Mouse (Mus musculus): ENCODE results near the gene Dnah2.

The Dnah2 gene

DNA sequence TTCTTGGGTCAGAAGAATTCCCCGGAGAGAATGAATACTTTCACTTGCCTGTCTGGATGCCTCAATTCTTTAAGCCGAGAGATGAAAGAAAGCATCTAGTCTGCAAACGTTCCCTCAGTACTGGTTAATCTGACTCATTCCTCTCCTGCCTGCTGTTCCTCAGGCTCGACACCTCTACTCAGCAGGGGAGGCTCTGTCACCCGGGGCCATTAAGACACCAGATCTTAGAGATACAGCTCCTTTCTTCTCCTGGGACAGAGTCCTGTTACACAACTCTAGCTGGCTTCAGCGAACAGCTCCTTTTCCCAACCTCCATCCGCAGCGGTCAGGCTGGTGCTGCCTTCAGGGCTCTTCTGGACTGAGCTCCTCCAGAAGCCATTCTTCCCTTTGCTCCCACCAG lies 77.4 kb downstream of the Dnah2 start:
- peak in 1 of 2 experiments; percentile 1 for DNase-seq (ENCODE audit: low spot score in 2 of 2)

DNA sequence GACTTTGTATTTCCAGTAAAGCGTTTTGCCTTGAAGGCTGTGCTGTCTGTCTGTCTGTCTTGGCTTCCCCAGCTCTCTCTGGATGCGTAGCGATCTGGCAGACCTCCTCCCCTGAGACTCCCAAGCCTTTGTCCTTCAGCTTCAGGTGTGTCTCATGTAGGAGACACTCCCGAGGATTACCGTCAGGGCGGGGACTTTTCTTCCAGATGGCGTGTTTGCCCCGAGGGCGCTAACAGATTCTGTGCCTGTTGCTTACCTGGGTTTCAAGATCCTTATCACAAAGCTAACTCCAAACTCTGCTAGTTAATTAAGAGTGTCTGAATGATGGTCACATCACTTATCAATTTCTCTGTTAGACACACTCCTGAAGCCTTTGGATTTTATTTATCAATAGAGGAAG lies 79.6 kb downstream of the Dnah2 start:
- no peak for DNase-seq (ENCODE audit: low spot score in 2 of 2)

DNA sequence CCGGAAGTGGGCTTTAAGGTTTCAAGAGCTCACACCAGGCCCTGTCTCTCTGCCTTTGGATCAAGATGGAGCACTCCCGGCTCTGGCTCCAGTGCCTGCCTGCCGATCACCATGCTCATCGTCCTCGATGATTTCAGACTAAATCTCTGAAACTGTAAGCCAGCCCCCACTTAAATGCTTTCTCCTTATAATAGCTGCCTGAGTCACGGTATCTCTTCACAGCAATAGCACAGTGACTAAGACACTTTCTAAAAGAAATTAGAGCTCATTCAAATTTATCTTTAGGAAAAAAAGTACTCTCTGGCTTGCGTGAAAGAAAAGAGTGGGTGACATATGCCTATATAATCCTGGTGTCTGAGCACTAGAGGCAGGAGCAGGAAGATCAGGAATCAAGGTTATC lies 84.9 kb downstream of the Dnah2 start:
- DNase-seq (ENCODE audit: low spot score in 2 of 2), result no peak

DNA sequence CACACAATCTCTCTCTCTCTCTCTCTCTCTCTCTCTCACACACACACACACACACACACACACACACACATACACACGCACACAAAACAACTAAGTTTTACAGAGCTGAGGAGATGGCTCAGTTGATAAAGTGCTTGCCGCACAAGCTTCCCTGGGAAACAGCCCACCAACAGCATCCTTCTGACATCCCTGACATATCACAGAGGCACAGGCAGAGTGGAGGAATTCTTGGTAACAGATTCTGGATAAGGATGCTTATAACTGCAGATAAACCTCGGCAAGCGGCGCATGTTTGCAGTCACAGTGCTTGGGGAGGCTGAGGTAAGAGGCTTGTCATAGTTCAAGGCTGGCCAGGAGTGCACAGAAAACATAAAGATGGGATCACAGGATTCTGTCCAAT lies 87.3 kb downstream of the Dnah2 start:
- no peak for DNase-seq (ENCODE audit: low spot score in 2 of 2)

DNA sequence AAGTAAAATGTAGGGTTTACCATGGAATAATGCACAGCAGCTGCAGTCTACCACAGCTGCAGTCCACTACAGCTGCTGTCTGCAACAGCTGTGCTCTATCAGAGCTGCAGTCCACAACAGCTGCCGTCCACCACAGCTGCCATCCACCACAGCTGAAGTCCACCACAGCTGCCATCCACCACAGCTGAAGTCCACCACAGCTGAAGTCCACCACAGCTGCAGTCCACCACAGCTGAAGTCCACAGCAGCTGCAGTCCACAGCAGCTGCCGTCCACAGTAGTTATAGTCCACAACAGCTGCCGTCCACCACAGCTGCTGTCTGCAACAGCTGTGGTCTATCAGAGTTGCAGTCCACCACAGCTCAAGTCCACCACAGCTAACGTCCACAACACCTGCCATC lies 89.0 kb downstream of the Dnah2 start:
- no peak for DNase-seq (ENCODE audit: low spot score in 2 of 2)

DNA sequence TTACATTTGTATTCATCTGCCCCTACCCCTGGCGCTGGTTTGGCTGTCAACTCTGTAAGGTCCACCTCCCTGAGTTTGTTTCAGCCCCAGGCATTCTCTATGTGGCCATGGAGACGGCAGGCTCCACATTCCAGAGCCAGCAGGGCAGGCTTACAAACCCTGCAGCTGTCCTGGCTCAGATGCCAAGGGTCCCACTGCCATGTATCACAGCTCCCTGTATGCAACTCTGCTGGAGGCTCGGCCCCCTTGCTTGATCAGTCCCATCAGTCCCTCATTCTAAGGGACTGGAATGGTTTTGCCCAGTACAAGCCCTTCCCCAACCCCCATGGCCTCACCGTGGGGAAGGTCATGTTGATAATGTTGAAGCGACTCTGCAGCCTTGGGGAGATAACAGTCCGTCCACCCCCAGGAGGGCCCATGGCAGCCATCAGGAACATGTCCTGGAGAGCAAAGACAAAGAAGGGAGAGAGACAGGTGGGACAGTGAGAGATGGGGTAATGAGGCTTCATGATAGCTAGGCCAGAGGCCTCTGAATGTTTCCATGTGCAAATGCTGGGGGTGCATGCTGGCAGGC lies 91.8 kb downstream of the Dnah2 start:
- DNase-seq (ENCODE audit: low spot score in 2 of 2), result no peak

DNA sequence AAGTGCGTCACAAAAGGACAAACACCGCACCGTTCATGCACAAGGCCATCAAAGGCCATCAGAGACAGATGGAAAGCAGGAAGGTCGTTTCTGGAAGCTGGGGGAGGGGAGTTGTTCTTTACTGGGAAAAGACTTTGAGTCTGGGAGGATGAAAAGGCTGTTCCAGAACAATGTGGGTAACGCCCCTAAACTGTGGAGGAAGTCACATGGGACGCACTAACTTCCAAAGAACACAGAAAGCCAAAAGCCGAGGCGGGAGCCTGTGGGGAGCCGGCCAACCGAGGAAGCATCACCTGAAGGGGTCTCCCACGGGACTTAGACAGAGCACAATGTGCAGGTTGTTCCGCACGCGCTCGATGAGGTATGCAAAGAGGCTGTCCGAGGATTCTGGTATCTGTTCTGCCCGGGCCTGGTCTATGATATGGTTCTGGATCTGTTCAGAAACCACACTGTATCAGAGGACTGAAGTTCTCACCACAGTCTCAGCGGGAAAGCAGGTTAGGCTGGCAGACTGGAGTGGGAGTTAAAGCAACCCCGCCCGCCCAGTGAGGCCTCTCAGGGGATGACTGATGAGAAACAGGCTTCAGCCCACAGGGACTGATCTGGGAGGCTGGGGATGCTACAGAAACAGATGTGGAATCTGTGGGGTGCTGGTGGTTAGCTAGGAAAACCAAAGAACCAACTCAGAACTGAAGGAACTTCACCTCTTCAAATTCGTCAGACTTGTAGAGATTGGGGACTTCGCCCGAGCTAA lies 96.6 kb downstream of the Dnah2 start:
- DNase-seq (ENCODE audit: low spot score in 2 of 2), result no peak

DNA sequence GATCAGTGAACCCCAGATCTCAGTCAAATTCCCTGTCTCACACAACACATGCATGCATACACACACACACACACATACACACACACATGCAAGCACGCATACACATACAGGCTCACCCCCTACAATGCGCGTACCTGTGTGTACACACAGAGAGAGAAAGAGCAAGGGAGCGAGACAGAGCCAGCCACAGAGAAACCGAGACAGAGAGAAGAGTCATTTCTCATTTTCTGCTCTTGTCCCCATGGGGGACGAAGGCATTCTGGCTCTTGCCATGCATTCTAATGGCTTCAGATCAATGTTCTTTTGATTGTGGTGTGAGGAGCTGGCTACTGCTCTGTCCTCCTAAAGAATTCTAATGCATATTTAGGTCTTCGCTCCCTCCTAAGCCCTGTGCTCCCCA lies 101.6 kb downstream of the Dnah2 start:
- DNase-seq (ENCODE audit: low spot score in 2 of 2), result no peak

DNA sequence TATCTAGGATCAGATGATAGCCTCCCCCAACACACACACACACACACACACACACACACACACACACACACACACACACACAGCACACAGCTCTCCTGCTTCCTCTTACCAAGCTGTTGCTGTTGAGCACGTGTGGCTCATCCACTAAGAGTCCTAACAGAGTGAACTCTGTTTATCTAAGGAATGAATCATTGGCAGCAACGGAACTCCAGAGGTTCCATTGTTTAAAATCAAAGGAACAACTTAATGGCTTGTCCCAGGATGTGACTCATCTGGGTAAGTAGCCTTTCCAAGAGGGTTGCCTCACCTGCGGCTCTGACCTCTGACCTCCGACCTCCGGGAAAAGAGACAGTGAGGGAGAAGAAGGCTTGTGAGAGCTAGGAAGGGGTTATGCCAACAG lies 105.6 kb downstream of the Dnah2 start:
- DNase-seq (ENCODE audit: low spot score in 2 of 2), result no peak

DNA sequence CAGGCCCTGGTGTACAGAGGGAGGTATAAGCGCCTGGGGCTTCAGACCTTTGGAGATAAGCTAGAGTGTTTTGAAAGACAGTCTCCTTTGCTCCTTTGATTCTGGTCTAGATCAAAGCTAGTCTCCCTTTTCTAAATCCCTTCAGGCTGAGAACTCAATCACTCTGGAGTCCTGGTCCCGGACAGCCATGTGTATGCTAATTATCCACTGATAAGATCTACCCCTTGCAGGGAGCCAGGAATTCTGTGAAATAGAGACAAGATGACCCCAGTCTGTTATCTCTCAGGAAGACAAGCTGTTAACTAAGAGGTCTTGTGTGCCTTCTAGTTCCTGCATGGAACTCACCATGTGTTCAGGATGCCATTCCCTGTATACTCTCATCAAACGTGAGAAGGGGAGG lies 111.6 kb downstream of the Dnah2 start:
- no peak for DNase-seq (ENCODE audit: low spot score in 2 of 2)

DNA sequence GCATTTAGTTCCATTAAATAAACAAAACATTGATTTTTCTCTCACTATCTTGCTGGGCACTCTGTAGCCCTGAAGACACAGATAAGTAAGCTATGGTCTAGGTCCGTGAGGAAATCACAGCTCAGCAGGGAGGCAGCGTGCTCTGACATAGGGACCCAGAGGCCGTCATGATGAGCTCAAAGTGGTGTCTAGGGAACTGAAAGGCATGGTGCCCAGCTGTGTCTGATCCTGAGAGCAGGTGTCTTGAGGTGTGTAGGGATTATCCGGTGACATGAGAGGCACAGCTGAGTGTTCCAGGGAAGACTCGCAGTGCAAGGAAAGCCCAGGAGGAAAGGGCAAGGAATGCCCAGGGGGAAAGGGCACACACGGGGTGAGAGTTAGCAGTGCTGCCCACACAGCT lies 115.7 kb downstream of the Dnah2 start:
- DNase-seq (ENCODE audit: low spot score in 2 of 2), result no peak

DNA sequence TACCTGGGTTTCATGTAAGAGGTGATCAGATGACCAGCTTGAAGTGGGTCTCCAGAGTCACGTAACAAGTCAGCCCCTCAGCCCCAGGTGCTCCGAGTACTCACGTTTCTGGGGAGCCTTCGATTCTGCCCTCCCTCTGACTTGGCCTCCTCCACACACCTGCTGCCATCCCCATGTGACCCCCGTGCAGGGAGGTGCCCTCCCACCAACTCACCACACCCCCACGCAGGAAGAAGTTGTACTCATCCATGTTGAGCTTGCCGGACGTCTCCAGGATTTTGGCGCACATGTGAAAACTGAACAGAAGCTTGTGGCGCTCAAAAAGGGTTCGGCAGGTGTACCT lies 116.3 kb downstream of the Dnah2 start:
- DNase-seq (ENCODE audit: low spot score in 2 of 2), result no peak

DNA sequence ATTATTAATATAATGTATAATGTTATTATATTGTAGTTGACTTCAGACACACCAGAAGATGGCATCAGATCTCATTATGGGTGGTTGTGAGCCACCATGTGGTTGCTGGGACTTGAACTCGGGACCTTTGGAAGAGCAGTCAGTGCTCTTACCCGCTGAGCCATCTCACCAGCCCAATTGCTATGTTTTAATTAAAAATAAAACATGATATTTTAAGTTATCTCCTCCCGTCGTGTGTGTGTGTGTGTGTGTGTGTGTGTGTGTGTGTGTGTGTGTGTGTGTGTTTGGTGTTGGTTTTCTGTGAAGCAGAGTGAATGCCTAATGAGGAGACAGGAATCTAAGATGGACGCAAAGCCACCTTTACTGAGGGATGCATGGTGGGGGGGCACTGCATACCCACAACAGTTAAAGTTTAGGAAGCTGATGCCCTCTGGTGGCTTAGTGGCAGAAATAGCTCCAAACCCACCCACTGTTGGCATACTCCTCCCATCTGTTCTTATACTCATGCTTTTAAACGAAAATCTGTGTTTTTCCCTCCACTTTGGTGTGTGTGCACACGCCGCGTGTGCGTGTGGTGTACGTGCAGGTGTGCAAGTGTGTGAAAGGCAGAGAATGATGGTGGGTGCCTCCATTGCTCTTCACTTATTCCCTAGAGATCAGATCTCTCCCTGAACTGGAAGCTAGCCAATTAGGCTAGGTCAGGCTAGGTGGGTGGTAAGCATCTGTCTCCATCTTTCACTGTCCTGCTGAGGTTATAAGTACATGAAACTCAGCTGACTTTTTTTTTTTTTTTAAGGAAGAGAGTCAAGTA lies 116.9 kb downstream of the Dnah2 start:
- DNase-seq (ENCODE audit: low spot score in 2 of 2), result peak in 1 of 2 experiments; percentile 43

DNA sequence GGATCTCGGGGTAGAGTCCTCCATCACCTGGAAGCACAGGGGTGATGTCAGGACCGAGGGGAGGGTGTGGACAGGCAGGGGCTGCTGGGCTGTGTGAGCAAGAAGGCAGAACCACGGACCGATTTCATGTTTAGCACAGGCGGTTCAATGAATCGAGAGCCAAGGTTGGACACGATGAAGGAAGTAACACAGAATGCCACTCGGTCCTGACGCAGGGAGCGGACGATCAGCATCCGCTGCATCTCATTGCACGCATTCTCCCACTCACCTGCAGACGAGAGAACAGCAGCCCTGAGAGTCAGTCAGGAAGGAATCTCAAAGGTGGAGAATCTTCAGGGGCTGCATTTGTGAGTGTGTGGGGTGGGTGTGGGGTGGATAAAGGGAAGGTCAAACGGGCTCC lies 118.3 kb downstream of the Dnah2 start:
- DNase-seq (ENCODE audit: low spot score in 2 of 2), result no peak

DNA sequence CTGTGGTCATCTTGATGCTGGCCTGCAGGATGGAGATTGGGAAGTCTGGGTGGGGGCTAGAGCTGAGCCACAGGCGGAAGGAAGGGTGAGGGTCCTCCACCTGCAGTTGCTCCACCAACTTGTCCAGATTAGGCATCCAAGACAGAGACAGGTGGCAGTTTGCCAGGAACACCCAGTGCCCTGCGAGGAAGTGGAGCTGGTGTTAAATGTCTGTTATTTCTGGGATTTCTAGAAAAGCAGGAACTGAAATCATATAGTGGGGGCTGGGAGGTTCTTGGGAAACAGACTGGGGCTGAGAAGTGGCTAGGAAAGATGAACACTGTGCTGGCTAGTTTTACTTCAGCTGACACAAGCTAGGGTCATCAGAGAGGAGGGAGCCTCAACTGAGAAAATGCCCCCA lies 119.6 kb downstream of the Dnah2 start:
- DNase-seq (ENCODE audit: low spot score in 2 of 2), result no peak

DNA sequence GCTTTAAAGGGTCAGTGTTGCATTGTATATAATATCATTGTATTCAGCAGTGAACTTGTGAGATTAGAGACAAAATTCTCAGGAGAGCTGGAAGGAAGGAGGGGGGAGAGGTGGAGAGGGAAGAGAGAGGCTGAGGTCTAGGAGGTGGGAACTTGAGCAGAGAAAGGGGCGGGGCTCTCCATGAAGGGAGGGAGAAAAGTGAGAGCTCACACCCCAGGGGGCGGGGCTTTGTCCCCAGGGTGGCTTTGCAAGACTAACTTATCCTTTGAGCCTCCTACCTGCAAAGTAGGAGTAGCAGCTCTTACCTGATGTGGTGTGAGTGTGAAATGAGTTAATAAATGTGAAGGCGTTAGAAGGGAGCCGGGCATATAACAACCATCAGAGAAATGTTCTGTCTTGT lies 120.2 kb downstream of the Dnah2 start:
- DNase-seq (ENCODE audit: low spot score in 2 of 2), result no peak

DNA sequence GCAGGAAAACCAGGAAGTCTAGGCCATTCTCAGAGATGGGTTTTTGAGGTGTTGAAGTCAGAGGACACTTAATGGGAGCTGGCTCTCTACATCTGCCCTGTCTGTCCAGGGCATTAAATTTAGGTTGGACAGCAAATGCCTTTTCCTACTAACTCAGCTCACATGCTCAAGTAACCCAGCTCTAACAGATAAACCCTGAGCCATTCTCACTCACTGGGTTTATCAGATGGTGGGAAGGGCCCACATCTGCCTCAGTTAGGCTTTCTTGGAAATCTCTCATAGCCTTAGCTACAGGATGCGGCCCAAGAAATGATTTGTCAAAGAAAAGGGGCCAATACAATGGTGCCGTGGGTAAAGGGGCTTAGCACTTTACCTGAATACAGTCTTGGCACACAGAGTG lies 122.7 kb downstream of the Dnah2 start:
- no peak for DNase-seq (ENCODE audit: low spot score in 2 of 2)

DNA sequence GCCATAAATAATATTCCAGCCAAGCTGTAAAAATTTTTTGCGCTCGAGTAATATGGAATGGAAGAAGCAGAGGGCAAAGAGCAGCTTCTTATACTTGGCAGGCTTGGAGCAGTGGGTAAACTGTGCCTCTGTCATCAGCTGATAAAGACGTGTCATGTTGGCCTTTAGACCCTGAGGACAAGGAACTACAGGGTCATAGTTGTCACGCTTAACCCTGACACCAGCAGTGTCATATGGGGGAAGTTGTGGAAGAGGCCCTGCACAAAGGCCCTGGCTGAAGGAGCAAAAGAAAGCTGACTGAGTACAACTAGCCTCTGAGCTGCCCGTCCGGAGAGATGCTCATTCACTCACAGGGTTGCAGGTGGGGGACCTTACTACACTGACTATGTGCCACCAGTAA lies 125.0 kb downstream of the Dnah2 start:
- no peak for DNase-seq (ENCODE audit: low spot score in 2 of 2)

DNA sequence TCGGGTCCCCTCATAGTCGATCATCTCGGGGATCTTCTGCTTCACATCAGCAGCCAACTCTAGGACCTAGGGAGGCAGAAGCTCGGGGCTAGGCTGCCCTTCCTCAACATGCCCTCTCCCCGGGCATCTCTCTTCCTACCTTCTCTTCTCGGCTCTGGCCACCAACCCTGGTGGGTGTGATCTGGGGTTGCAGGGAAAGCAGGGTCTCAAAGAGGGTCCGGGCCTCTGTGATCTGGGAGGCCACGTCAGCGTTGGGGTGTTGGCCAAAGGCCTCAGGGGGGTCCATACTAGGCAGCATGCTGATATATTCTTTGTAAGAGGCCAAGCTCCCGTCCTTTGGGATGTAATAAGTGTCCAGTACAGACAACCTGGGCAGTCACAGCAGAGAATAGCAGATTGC lies 126.1 kb downstream of the Dnah2 start:
- DNase-seq (ENCODE audit: low spot score in 2 of 2), result no peak

DNA sequence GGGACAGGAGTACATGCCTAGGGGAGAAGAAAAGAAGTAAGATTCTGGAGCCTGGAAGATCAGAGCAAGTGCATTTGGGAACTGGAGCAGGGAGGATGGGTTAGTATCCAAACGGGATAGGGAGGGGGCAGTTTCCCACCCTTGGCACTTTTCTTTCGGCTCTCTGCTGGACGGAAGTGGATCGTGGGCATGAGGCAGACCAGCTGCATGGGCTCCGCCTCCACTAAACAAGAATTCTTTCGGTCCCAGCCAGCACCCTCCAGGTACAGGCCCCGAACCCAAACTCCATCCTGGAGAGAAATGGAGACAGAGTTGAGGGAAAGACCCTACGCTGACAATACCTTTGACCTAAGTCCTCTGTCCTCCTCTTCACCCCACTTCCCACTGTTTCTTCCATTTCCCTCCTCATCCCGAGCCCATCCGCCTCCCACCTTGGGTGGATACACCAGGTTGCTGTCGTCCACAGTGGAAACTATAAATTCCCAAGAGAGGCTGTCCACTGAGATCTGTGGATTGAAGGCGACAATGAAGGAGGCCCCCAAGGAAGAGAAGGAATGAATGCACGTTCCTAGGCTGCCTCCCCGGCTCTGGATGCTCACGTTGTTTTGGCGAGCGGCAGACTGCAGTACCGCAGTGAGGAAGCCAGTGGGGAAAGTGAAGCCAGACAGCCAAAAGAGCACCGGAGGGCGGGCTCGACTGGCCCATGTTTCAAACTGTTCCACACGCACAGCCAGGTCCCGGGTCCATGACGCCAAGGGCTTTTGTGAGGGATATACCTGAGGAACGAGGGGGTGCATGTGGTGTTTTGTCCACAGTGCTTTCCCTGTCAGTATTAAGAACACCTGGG lies 127.6 kb downstream of the Dnah2 start:
- no peak for DNase-seq (ENCODE audit: low spot score in 2 of 2)

DNA sequence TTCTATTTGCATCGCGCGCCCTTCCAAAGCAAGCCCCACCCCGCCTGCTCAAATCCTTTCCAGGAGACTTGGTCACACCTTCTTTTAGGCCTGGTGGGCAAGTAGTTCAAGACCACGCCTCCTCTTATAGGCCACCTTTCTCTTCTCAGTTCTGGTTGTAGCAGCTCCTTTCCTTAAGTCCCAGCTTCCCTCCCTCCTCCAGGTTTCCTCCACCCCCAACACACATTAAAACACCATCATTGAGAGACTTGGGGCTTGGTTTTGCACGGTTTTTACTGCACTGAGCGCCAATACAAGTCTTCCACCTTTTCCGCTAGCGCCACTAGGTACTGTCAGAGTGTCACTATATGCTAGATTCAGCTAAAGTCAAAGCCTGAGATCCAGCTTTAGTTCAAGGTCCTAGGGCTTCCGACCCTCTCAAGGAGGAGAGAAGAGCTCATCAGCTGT lies 128.3 kb downstream of the Dnah2 start:
- no peak for DNase-seq (ENCODE audit: low spot score in 2 of 2)

Measured in urinary bladder, adult 18-20 months (tissue).